Mouse (Mus musculus) thymus, postnatal 14 days (tissue): ENCODE results near the gene Cldn9.

Source experiments
- DNase-seq: peaks from one replicate; pipeline ENCODE4 v3.0.0; 2021

The Cldn9 gene

GRCm38 (mm10) chr17:23683856-23684672 lies at the start of gene Cldn9:
Gene Cldn9 (minus strand): TSS chr17:23684026.
- DNase-seq, result no peak

- DNase-seq, result no peak
These were observed 46.6 kb upstream of the Cldn9 start for GRCm38 (mm10) chr17:23730441-23730840.

GRCm38 (mm10) chr17:23726758-23727142 lies 42.9 kb upstream of the Cldn9 start:
- no peak for DNase-seq

GRCm38 (mm10) chr17:23725999-23726757 lies 42.4 kb upstream of the Cldn9 start, which contains the start of gene Pkmyt1:
Gene Pkmyt1 (plus strand): TSS chr17:23726336.
- peak; percentile 97 for DNase-seq

- no peak for DNase-seq
These were observed 41.7 kb upstream of the Cldn9 start for GRCm38 (mm10) chr17:23725477-23725876.

GRCm38 (mm10) chr17:23722376-23723125 lies 38.7 kb upstream of the Cldn9 start, which contains the start of gene 1520401A03Rik:
Gene 1520401A03Rik (minus strand): TSS chr17:23722783.
- no peak for DNase-seq

GRCm38 (mm10) chr17:23721886-23722285 lies 38.1 kb upstream of the Cldn9 start:
- no peak for DNase-seq

- DNase-seq, result no peak
These were observed 35.6 kb upstream of the Cldn9 start for GRCm38 (mm10) chr17:23719455-23719854.

- no peak for DNase-seq
These were observed 33.2 kb upstream of the Cldn9 start for GRCm38 (mm10) chr17:23717003-23717402.

GRCm38 (mm10) chr17:23706212-23706611 lies 22.4 kb upstream of the Cldn9 start:
- DNase-seq, result peak; percentile 72

- no peak for DNase-seq
These were observed 21.8 kb upstream of the Cldn9 start for GRCm38 (mm10) chr17:23705525-23706104.

- no peak for DNase-seq
These were observed 20.9 kb upstream of the Cldn9 start for GRCm38 (mm10) chr17:23704741-23705140.

- DNase-seq, result no peak
These were observed 19.5 kb upstream of the Cldn9 start for GRCm38 (mm10) chr17:23703301-23703700.

- peak; percentile 85 for DNase-seq
These were observed 16.3 kb upstream of the Cldn9 start for GRCm38 (mm10) chr17:23700079-23700478.

- peak; percentile 25 for DNase-seq
These were observed 15.6 kb upstream of the Cldn9 start for GRCm38 (mm10) chr17:23699131-23700077.

GRCm38 (mm10) chr17:23695801-23696200 lies 12.0 kb upstream of the Cldn9 start:
- DNase-seq, result no peak

GRCm38 (mm10) chr17:23694491-23694890 lies 10.7 kb upstream of the Cldn9 start:
- DNase-seq, result no peak

- DNase-seq, result no peak
These were observed 600 bp downstream of the Cldn9 start for GRCm38 (mm10) chr17:23683226-23683625.

GRCm38 (mm10) chr17:23682530-23682929 lies 1.3 kb downstream of the Cldn9 start:
- DNase-seq, result no peak

GRCm38 (mm10) chr17:23682092-23682491 lies 1.7 kb downstream of the Cldn9 start:
- DNase-seq, result no peak

GRCm38 (mm10) chr17:23681086-23681485 lies 2.7 kb downstream of the Cldn9 start:
- DNase-seq, result no peak

- no peak for DNase-seq
These were observed 3.5 kb downstream of the Cldn9 start for GRCm38 (mm10) chr17:23680336-23680735.
